Mouse (Mus musculus) megakaryocyte, embryonic 14.5 days (primary cell): Measurements from ENCODE around the gene Celf2.

Experiments used
- FLI1 ChIP-seq: IDR thresholded peaks from 2 replicates; pipeline ENCODE4 v1.6.1; 2012; ENCODE audit warnings: low read length, inconsistent platforms, mixed read lengths
- GATA1 ChIP-seq: IDR thresholded peaks from 3 replicates; pipeline ENCODE4 v1.6.1; 2012; ENCODE audit warnings: mixed read lengths, low read length, inconsistent platforms, borderline replicate concordance

GRCm38 (mm10) chr2:6875071-6875611, 634.2 kb downstream of the Celf2 start:
- no peak for TF ChIP-seq GATA1
- no peak for TF ChIP-seq FLI1
